Comparison of ENCODE assay signal across 8 mouse cellular contexts in the genomic region with DNA sequence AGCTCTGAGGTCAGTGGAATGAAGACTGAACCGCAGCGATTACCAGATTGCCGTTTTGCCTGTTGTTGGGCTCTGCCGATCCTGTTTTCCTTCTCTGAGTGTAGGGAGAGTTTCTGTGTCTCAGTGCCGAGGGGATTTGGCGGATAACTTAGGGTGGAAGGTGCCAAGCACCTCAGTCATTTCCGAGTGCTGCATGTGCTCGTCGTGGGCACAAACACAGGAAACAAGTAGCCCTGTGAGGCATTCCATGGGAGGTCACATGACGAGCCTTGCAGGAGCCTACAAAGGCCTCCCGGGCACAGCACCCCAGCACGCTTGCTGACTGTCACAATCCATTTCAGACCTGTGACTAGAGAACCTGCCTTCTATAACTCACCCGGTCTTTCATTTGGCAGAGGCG.
DNase-seq lines count a peak whose midpoint lies in the region; ATAC-seq lines count a peak whose summit lies in the region.

No protein-coding gene starts in this region.

- DNase-seq in midbrain, embryonic 11.5 days (ENCODE audit: low spot score, missing footprints): no peak
- no peak for DNase-seq in adrenal gland, adult (ENCODE audit: inconsistent age in 2 of 2, low spot score in 1 of 2)
- no peak for DNase-seq in spleen, adult 18-20 months
- no peak for DNase-seq in adrenal gland, postnatal 10 days

- no peak for ATAC-seq in midbrain, embryonic 13.5 days
- no peak for ATAC-seq in midbrain, embryonic 11.5 days (ENCODE audit: low FRiP score)
- no peak for ATAC-seq in hindbrain, embryonic 16.5 days
- no peak for ATAC-seq in liver, embryonic 12.5 days
- ATAC-seq in CD4-positive, CD25-positive, alpha-beta regulatory T cell, adult 4 months: no peak

- peak overlapping the region; percentile 2; the same call in 1 of the 2 replicates for H3K27ac ChIP-seq in midbrain, embryonic 13.5 days
- H3K27ac ChIP-seq in midbrain, embryonic 11.5 days (ENCODE audit: low read depth, low read length): no peak overlapping the region
- peak overlapping the region; percentile 44; the same call in 1 of the 2 replicates for H3K27ac ChIP-seq in hindbrain, embryonic 16.5 days (ENCODE audit: low read depth, low read length)
- peak overlapping the region; percentile 31; the same call in 1 of the 2 replicates for H3K27ac ChIP-seq in liver, embryonic 12.5 days

- no peaks in the 10 kb centered on the region for H3K9me3 ChIP-seq in midbrain, embryonic 13.5 days
- no peaks in the 10 kb centered on the region for H3K9me3 ChIP-seq in midbrain, embryonic 11.5 days (ENCODE audit: control insufficient read depth, low read length)
- no peaks in the 10 kb centered on the region for H3K9me3 ChIP-seq in hindbrain, embryonic 16.5 days (ENCODE audit: control insufficient read depth, low read length)
- H3K9me3 ChIP-seq in liver, embryonic 12.5 days (replicated peaks): no peaks in the 10 kb centered on the region

- 76% methylated on average over 14 of the region's 14 CpGs for WGBS in midbrain, embryonic 13.5 days
- 73% methylated on average over 14 of the region's 14 CpGs for WGBS in midbrain, embryonic 11.5 days
- 64% methylated on average over 14 of the region's 14 CpGs for WGBS in hindbrain, embryonic 16.5 days
- WGBS in liver, embryonic 12.5 days (ENCODE audit: insufficient replicate concordance): 30% methylated on average over 14 of the region's 14 CpGs

- no peaks in the 10 kb centered on the region for H3K27me3 ChIP-seq in midbrain, embryonic 13.5 days
- no peaks in the 10 kb centered on the region for H3K27me3 ChIP-seq in midbrain, embryonic 11.5 days (ENCODE audit: control insufficient read depth, insufficient read depth, low read length)
- H3K27me3 ChIP-seq in hindbrain, embryonic 16.5 days (replicated peaks; ENCODE audit: control insufficient read depth, insufficient read depth, low read length): no peaks in the 10 kb centered on the region
- H3K27me3 ChIP-seq in liver, embryonic 12.5 days (replicated peaks): 0 out of 2 replicates have a peak, but pooled peaks cover 4% of the 10 kb centered on the region

- H3K4me3 ChIP-seq in midbrain, embryonic 13.5 days (replicated peaks): no peak overlapping the region
- H3K4me3 ChIP-seq in midbrain, embryonic 11.5 days (ENCODE audit: low read depth, low read length): no peak overlapping the region
- H3K4me3 ChIP-seq in hindbrain, embryonic 16.5 days (ENCODE audit: low read length): no peak overlapping the region
- H3K4me3 ChIP-seq in liver, embryonic 12.5 days: no peak overlapping the region

- no peak overlapping the region for H3K4me2 ChIP-seq in midbrain, embryonic 13.5 days (replicated peaks)
- no peak overlapping the region for H3K4me2 ChIP-seq in midbrain, embryonic 11.5 days
- H3K4me2 ChIP-seq in hindbrain, embryonic 16.5 days (ENCODE audit: low read length): no peak overlapping the region
- no peak overlapping the region for H3K4me2 ChIP-seq in liver, embryonic 12.5 days

- no peak overlapping the region for H3K9ac ChIP-seq in midbrain, embryonic 13.5 days (replicated peaks)
- H3K9ac ChIP-seq in midbrain, embryonic 11.5 days (ENCODE audit: low read length): no peak overlapping the region
- no peak overlapping the region for H3K9ac ChIP-seq in hindbrain, embryonic 16.5 days (ENCODE audit: low read depth, low read length)
- H3K9ac ChIP-seq in liver, embryonic 12.5 days: no peak overlapping the region

- H3K36me3 ChIP-seq in midbrain, embryonic 13.5 days: no peaks in the 10 kb centered on the region
- no peaks in the 10 kb centered on the region for H3K36me3 ChIP-seq in midbrain, embryonic 11.5 days (ENCODE audit: control insufficient read depth, insufficient read depth, low read length)
- H3K36me3 ChIP-seq in hindbrain, embryonic 16.5 days (ENCODE audit: control insufficient read depth, insufficient read depth, low read length): no peaks in the 10 kb centered on the region
- no peaks in the 10 kb centered on the region for H3K36me3 ChIP-seq in liver, embryonic 12.5 days

- H3K4me1 ChIP-seq in midbrain, embryonic 13.5 days (replicated peaks): peaks cover 61% of the 10 kb centered on the region
- H3K4me1 ChIP-seq in midbrain, embryonic 11.5 days (ENCODE audit: control insufficient read depth, insufficient read depth, low read length): peaks cover 38% of the 10 kb centered on the region
- H3K4me1 ChIP-seq in hindbrain, embryonic 16.5 days (ENCODE audit: control insufficient read depth, insufficient read depth, low read depth, low read length): peaks cover 44% of the 10 kb centered on the region
- H3K4me1 ChIP-seq in liver, embryonic 12.5 days: peaks cover 8% of the 10 kb centered on the region; the same call in 1 of the 2 replicates
